Mouse (Mus musculus): ENCODE data around the gene Mb21d2.

GRCm38 (mm10) chr16:28962987-28963386 lies 33.5 kb upstream of the Mb21d2 start:
- no peak for TF ChIP-seq CTCF (IDR thresholded peaks at IDR 0.05; ENCODE audit: borderline replicate concordance, insufficient read depth, low read length)
- no peak for TF ChIP-seq POLR2A (IDR thresholded peaks at IDR 0.05; ENCODE audit: low read depth, low read length)
